Mouse (Mus musculus) liver, postnatal 0 days (tissue): ENCODE measurements at regions not wholly inside any gene's neighbourhood (a gene's known extent, or its start where the extent isn't known, plus 50 kb on each side); places are given as distances from the start of the nearest gene placed in this dataset.

ENCODE experiments used
- CTCF ChIP-seq: sonication (generic); IDR thresholded peaks from 2 replicates; pipeline ENCODE4 v1.5.1; 2016; ENCODE audit warnings: antibody characterized with exemption, low read depth
- EP300 ChIP-seq: IDR thresholded peaks from 2 replicates; pipeline ENCODE4 v1.6.1; 2016; ENCODE audit warnings: antibody characterized with exemption, low read depth, mild to moderate bottlenecking

- TF ChIP-seq CTCF (no peak), EP300 (no peak)
Observed at GRCm38 (mm10) chr8:42322862-42323261, 818.4 kb downstream of the Triml1 start.
